Mouse (Mus musculus): Measurements from ENCODE around the gene Pvalb. TPM values are rescaled to one million over a fixed set of nuclear protein-coding genes. Genes with fewer than 3 reads are reported as not detected.

Gene Pvalb
- total RNA-seq, 2 experiments from 2014 or later: 4.4 to 5.0 TPM

GRCm38 (mm10) chr15:78172899-78173817 is 33.0 kb downstream of the Pvalb start:
- intact Hi-C loops (cut with DNase I): loop anchor here (5.0 kb wide), 2 partner anchors 56 to 191 kb away; no protein-coding TSS in a partner anchor
- DNase-seq (ENCODE audit: extremely low spot score in 1 of 2, low spot score in 2 of 2): peak in 1 of 2 experiments; percentile 48

- intact Hi-C loops (cut with DNase I): loop anchor here (5.0 kb wide), 2 partner anchors 55 to 190 kb away; no protein-coding TSS in a partner anchor
These were observed 33.8 kb downstream of the Pvalb start for GRCm38 (mm10) chr15:78172256-78172898.

GRCm38 (mm10) chr15:78171651-78172050 is 34.5 kb downstream of the Pvalb start:
- no peak for DNase-seq (ENCODE audit: extremely low spot score in 1 of 2, low spot score in 2 of 2)
- intact Hi-C loops (cut with DNase I): loop anchor here (5.0 kb wide), 2 partner anchors 54 to 189 kb away; no protein-coding TSS in a partner anchor

More at GRCm38 (mm10) chr15:78172256-78172898, 33.8 kb downstream of the Pvalb start:
- DNase-seq (ENCODE audit: extremely low spot score in 1 of 2, low spot score in 2 of 2): no peak

GRCm38 (mm10) chr15:78170708-78171107 is 35.5 kb downstream of the Pvalb start:
- DNase-seq (ENCODE audit: extremely low spot score in 1 of 2, low spot score in 2 of 2): no peak
- intact Hi-C loops (cut with DNase I): loop anchor here (5.0 kb wide), 2 partner anchors 53 to 188 kb away; no protein-coding TSS in a partner anchor

- intact Hi-C loops (cut with DNase I): no loop called here
These were observed 36.6 kb downstream of the Pvalb start for GRCm38 (mm10) chr15:78169566-78169965.

GRCm38 (mm10) chr15:78165292-78165691 is 40.9 kb downstream of the Pvalb start:
- intact Hi-C loops (cut with DNase I): no loop called here

More at GRCm38 (mm10) chr15:78169566-78169965, 36.6 kb downstream of the Pvalb start:
- no peak for DNase-seq (ENCODE audit: extremely low spot score in 1 of 2, low spot score in 2 of 2)

GRCm38 (mm10) chr15:78164466-78164865 is 41.7 kb downstream of the Pvalb start:
- intact Hi-C loops (cut with DNase I): no loop called here
- no peak for DNase-seq (ENCODE audit: extremely low spot score in 1 of 2, low spot score in 2 of 2)

More at GRCm38 (mm10) chr15:78165292-78165691, 40.9 kb downstream of the Pvalb start:
- DNase-seq (ENCODE audit: extremely low spot score in 1 of 2, low spot score in 2 of 2): no peak

- intact Hi-C loops (cut with DNase I): no loop called here
- no peak for DNase-seq (ENCODE audit: extremely low spot score in 1 of 2, low spot score in 2 of 2)
These were observed 44.3 kb downstream of the Pvalb start for GRCm38 (mm10) chr15:78161946-78162345.

- intact Hi-C loops (cut with DNase I): no loop called here
- DNase-seq (ENCODE audit: extremely low spot score in 1 of 2, low spot score in 2 of 2): no peak
These were observed 47.9 kb downstream of the Pvalb start for GRCm38 (mm10) chr15:78158335-78158734.

- no peak for DNase-seq (ENCODE audit: extremely low spot score in 1 of 2, low spot score in 2 of 2)
- intact Hi-C loops (cut with DNase I): no loop called here
These were observed 48.4 kb downstream of the Pvalb start for GRCm38 (mm10) chr15:78157824-78158223.

GRCm38 (mm10) chr15:78157330-78157729 is 48.9 kb downstream of the Pvalb start:
- DNase-seq (ENCODE audit: extremely low spot score in 1 of 2, low spot score in 2 of 2): no peak
- intact Hi-C loops (cut with DNase I): no loop called here

GRCm38 (mm10) chr15:78155421-78155820 is 50.8 kb downstream of the Pvalb start:
- DNase-seq (ENCODE audit: extremely low spot score in 1 of 2, low spot score in 2 of 2): no peak
- intact Hi-C loops (cut with DNase I): no loop called here

- intact Hi-C loops (cut with DNase I): no loop called here
- no peak for DNase-seq (ENCODE audit: extremely low spot score in 1 of 2, low spot score in 2 of 2)
These were observed 53.0 kb downstream of the Pvalb start for GRCm38 (mm10) chr15:78153045-78153775.

GRCm38 (mm10) chr15:78148565-78148964 is 57.6 kb downstream of the Pvalb start:
- DNase-seq (ENCODE audit: extremely low spot score in 1 of 2, low spot score in 2 of 2): no peak

More at GRCm38 (mm10) chr15:78148565-78148964, 57.6 kb downstream of the Pvalb start:
- intact Hi-C loops (cut with DNase I): no loop called here

Other genes starting within 250 kb of the Pvalb start
- 10 to 100 TPM; 13.8 to 14.8 TPM for gene Foxred2, start 249.7 kb downstream of the Pvalb start, total RNA-seq (2021)
- gene Eif3d, start 235.6 kb downstream of the Pvalb start, total RNA-seq (2021): 100 to 1,000 TPM; 115 to 116 TPM
- 10 to 100 TPM; 53.3 to 55.1 TPM for gene Cacng2, start 86.4 kb downstream of the Pvalb start, total RNA-seq (2021)
- gene Ift27, start 32.3 kb downstream of the Pvalb start, total RNA-seq (2021): 10 to 100 TPM; 39.3 to 39.9 TPM
- gene Ncf4, start 38.4 kb upstream of the Pvalb start, total RNA-seq (2021): 1 to 10 TPM in 1 of 2 experiments, under 1 TPM in 1; 0.89 to 1.0 TPM
- gene Csf2rb2, start 99.3 kb upstream of the Pvalb start, total RNA-seq (2021): under 1 TPM; 0.69 to 0.77 TPM
- 1 to 10 TPM; 2.3 TPM for gene Csf2rb, start 119.4 kb upstream of the Pvalb start, total RNA-seq (2021)
- under 1 TPM; 0.39 to 0.51 TPM for gene Tex33, start 189.5 kb upstream of the Pvalb start, total RNA-seq (2021)
- 10 to 100 TPM; 33.8 to 42.9 TPM for gene Tst, start 199.5 kb upstream of the Pvalb start, total RNA-seq (2021)
- gene Mpst, start 200.0 kb upstream of the Pvalb start, total RNA-seq (2021): 10 to 100 TPM; 56.3 to 56.5 TPM
- gene Kctd17, start 222.2 kb upstream of the Pvalb start, total RNA-seq (2021): 100 to 1,000 TPM; 239 to 255 TPM